Mouse (Mus musculus) intestine, postnatal 0 days (tissue): Measurements from ENCODE around the gene Rcan1. TPM values are rescaled to one million over a fixed set of nuclear protein-coding genes. Genes with fewer than 3 reads are reported as not detected.

ENCODE experiments used
- ATAC-seq: fragments of 200-750 bp; cut with Nextera tagmentation; 2 replicates; pipeline ENCODE4 v1.8.0; 2017; ENCODE audit warnings: mild to moderate bottlenecking, moderate TSS enrichment, moderate library complexity
- H3K27ac ChIP-seq: fragments of 300-500 bp; sonication (generic); 2 replicates; pipeline ENCODE4 v1.5.1; 2014; ENCODE audit warnings: mild to moderate bottlenecking, low read depth, low read length, moderate library complexity
- H3K27me3 ChIP-seq: fragments of 300-500 bp; sonication (generic); replicated peaks from 2 replicates; pipeline ENCODE4 v1.6.1; 2014; ENCODE audit warnings: low read length, mixed read lengths; ENCODE audit not compliant: control insufficient read depth, insufficient read depth
- H3K36me3 ChIP-seq: fragments of 300-500 bp; sonication (generic); 2 replicates; pipeline ENCODE4 v1.6.1; 2014; ENCODE audit warnings: mild to moderate bottlenecking, moderate library complexity; ENCODE audit not compliant: control insufficient read depth, insufficient read depth
- H3K4me1 ChIP-seq: fragments of 300-500 bp; sonication (generic); replicated peaks from 2 replicates; pipeline ENCODE4 v1.6.1; 2014; ENCODE audit warnings: antibody characterized with exemption, low read length, mixed read lengths; ENCODE audit not compliant: control insufficient read depth, insufficient read depth
- H3K4me2 ChIP-seq: fragments of 300-500 bp; sonication (generic); replicated peaks from 2 replicates; pipeline ENCODE4 v1.6.1; 2014; ENCODE audit warnings: low read depth, mild to moderate bottlenecking, moderate library complexity
- H3K4me3 ChIP-seq: fragments of 300-500 bp; sonication (generic); 2 replicates; pipeline ENCODE4 v1.5.1; 2014; ENCODE audit warnings: low read depth, low read length
- H3K9ac ChIP-seq: fragments of 300-500 bp; sonication (generic); 2 replicates; pipeline ENCODE4 v1.6.1; 2014; ENCODE audit warnings: mild to moderate bottlenecking, low read depth, low read length
- H3K9me3 ChIP-seq: fragments of 300-500 bp; sonication (generic); 2 replicates; pipeline ENCODE4 v1.6.1; 2016; ENCODE audit warnings: mixed run types; ENCODE audit not compliant: control insufficient read depth
- CTCF ChIP-seq: sonication (generic); IDR thresholded peaks from 2 replicates; pipeline ENCODE4 v1.5.1; 2016; ENCODE audit warnings: low read depth, mild to moderate bottlenecking, control low read depth, antibody characterized with exemption, moderate library complexity
- WGBS: fragments of 180-500 bp; shearing (Covaris S2); extraction: QIAGEN DNeasy Blood & Tissue Kit; methylation state at CpG from one replicate; pipeline ENCODE4 v1.1.7; 2014; 5-methylcytosine and 5-hydroxymethylcytosine counted together
- polyA plus RNA-seq: library from polyadenylated mRNA; unstranded; fragments of >200 nt; fragmentation: Nextera tagmentation; extraction: Ambion mirVana; gene quantifications from 2 replicates; pipeline ENCODE4 v1.2.1, GENCODE M21; 2015

The Rcan1 gene
- polyA plus RNA-seq, 1 experiment from 2014 or later = 52.0 TPM

DNA sequence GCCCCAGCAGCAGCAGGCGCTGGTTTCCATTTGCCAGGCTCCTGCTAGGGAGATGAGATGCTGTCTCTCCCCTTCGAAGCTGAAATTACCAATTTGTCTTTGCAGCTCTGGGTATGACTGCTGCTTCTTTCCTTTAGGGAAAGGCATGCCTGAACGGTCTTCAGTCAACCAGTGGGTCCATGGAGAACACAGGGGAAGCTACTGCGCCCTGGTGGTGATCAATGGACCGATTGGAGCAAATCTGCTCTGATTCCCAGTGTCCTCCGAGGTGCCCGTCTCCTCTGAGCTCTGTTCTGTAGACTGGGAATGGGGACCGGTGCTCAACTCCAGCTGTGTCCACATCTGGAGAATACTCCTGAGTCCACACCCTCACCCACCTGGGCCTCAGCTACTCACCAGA, 15.2 kb downstream of the Rcan1 start:
- Histone ChIP-seq H3K27ac (no peak overlapping the region), H3K4me2 (no peak overlapping the region), H3K9me3 (no peaks in the 10 kb centered on the region), H3K4me1 (no peaks in the 10 kb centered on the region), H3K4me3 (no peak overlapping the region), H3K9ac (no peak overlapping the region), H3K36me3 (0 out of 2 replicates have a peak, but pooled peaks cover 5% of the 10 kb centered on the region), H3K27me3 (no peaks in the 10 kb centered on the region)
- TF ChIP-seq CTCF = peak; percentile 55
- WGBS = 74% methylated on average over 8 of the region's 8 CpGs
- ATAC-seq = no peak

DNA sequence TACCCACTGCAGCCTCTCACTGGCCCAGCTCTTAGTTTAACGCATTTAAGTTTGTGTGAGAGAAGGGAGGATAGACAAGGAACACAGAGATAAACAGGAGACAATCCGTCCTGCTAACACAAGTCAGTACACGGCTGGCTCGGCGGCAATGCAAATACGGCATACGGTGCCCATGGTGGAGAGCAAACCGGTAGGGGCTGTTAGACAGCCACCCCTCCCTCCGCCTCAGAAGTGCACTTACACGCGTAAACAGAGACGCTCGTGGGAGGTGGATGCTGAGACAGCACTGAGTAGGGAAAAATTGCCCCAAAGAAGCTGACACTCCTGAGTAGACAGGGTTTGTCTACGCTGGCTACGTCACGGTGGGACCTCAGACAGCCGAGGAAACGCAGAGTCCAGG, 16.2 kb downstream of the Rcan1 start:
- Histone ChIP-seq H3K9me3 (no peaks in the 10 kb centered on the region), H3K4me2 (no peak overlapping the region), H3K4me1 (no peaks in the 10 kb centered on the region), H3K4me3 (no peak overlapping the region), H3K27me3 (no peaks in the 10 kb centered on the region), H3K27ac (no peak overlapping the region), H3K36me3 (0 out of 2 replicates have a peak, but pooled peaks cover 5% of the 10 kb centered on the region), H3K9ac (no peak overlapping the region)
- 74% methylated on average over 18 of the region's 18 CpGs for WGBS
- no peak for TF ChIP-seq CTCF
- no peak for ATAC-seq

DNA sequence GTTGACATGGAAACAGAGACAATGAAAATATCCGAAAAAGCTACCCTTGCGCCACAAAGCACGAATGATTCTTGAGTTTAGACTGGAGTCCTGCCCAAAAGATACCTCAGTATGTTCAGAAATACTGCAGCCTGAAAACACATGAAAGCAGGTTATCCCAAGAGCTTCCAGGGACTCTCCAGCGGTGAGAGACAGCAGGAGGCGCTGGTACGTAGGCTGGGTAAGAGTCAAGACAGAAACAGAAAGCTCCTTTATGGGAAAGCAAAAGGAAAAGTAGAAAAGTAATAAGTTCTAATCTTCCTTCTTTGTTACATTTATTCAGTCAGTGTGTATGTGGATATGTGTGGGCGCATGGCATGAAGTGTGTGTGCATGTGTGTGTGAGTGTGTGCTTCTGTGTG, 16.7 kb downstream of the Rcan1 start:
- Histone ChIP-seq H3K4me1 (no peaks in the 10 kb centered on the region), H3K9ac (no peak overlapping the region), H3K36me3 (0 out of 2 replicates have a peak, but pooled peaks cover 5% of the 10 kb centered on the region), H3K4me2 (no peak overlapping the region), H3K9me3 (no peaks in the 10 kb centered on the region), H3K4me3 (no peak overlapping the region), H3K27me3 (no peaks in the 10 kb centered on the region), H3K27ac (no peak overlapping the region)
- no peak for ATAC-seq
- peak; percentile 56 for TF ChIP-seq CTCF
- WGBS = 95% methylated on average over 7 of the region's 7 CpGs

DNA sequence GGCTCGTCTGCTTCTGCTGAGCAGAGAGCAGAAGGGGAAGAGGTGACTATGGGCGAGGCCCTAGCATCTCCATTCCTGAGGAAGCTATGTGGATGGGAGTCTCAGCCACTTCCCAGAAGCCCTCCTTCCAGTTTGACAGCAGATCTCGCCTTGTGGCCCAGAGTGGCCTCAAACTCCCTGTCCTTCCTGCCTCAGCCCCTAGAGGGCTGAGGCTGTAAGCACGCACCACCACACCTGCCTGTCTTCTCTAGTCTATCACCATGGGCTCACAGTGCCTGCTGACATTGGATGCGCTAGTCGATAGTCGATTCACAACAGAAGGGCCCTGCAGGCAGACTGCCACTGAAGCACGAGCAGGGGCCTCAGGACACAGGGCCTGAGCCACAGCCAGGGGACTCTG, 18.1 kb downstream of the Rcan1 start:
- no peak for ATAC-seq

DNA sequence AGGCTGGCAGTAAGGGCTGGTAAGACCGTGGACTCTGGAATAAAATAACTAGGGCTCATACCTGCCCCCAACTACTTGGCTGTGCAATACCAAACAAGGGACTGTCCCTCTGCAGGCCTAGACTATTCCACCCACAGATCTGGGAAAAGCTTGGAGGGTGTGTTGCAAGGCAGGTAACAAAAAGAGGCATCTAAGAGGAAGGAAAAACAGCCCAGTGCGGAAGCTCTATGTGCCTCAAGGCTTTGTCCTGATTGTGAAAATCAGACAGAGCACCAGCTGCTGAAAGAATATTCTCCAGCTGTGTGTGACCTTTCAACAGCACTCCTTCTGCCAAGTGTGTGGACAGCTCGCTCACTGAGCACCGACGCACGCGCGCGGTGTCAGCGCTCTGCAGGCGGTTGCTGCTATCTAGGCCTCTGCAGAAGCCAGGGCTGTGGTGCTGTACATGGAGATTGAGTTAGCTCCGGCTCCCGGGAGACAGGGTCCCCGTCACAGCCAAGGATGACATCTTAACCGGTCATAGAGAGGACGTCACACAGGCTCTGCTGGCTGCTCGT, 19.1 kb downstream of the Rcan1 start:
- Histone ChIP-seq H3K4me2 (no peak overlapping the region), H3K9me3 (no peaks in the 10 kb centered on the region), H3K4me3 (no peak overlapping the region), H3K27ac (no peak overlapping the region), H3K36me3 (peaks cover 5% of the 10 kb centered on the region; the same call in 1 of the 2 replicates), H3K27me3 (no peaks in the 10 kb centered on the region), H3K9ac (no peak overlapping the region), H3K4me1 (no peaks in the 10 kb centered on the region)
- 84% methylated on average over 17 of the region's 17 CpGs for WGBS
- no peak for TF ChIP-seq CTCF
- no peak for ATAC-seq

More for the DNA sequence above, 18.1 kb downstream of the Rcan1 start:
- no peaks in the 10 kb centered on the region for H3K27me3 ChIP-seq
- H3K9me3 ChIP-seq = no peaks in the 10 kb centered on the region
- no peak overlapping the region for H3K4me3 ChIP-seq
- H3K4me1 ChIP-seq = no peaks in the 10 kb centered on the region
- no peak overlapping the region for H3K4me2 ChIP-seq
- H3K36me3 ChIP-seq = peaks cover 5% of the 10 kb centered on the region; the same call in 1 of the 2 replicates
- H3K9ac ChIP-seq = no peak overlapping the region
- WGBS = 57% methylated on average over 8 of the region's 8 CpGs
- TF ChIP-seq CTCF = peak; percentile 61
- no peak overlapping the region for H3K27ac ChIP-seq

DNA sequence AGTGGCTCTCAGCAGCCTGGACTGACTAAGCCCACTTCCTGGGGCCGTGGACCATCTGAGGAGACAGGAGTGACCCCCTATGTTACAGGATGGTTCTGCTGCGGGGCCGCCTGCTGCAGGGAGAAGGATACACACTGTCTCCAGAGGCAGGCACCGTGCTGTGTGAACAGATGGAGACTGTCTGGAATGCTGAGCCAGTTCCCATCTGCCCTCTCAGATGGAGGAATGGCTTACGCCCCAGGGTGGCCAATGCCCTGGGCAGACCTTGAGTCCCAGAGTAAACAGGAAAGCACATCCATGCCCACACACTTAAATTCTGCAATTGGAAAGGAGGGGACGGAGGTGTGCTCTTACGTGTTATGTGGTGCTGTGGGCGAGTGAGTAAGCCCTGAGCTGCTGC, 20.3 kb downstream of the Rcan1 start:
- WGBS = 88% methylated on average over 8 of the region's 8 CpGs
- Histone ChIP-seq H3K4me3 (no peak overlapping the region), H3K27me3 (no peaks in the 10 kb centered on the region), H3K4me1 (no peaks in the 10 kb centered on the region), H3K9ac (no peak overlapping the region), H3K36me3 (peaks cover 5% of the 10 kb centered on the region; the same call in 1 of the 2 replicates), H3K27ac (no peak overlapping the region), H3K9me3 (no peaks in the 10 kb centered on the region), H3K4me2 (no peak overlapping the region)
- ATAC-seq = no peak
- TF ChIP-seq CTCF = no peak
